Mouse (Mus musculus) midbrain, embryonic 14.5 days (tissue): ENCODE measurements around the gene Tanc1. TPM values are rescaled to one million over a fixed set of nuclear protein-coding genes. Genes with fewer than 3 reads are reported as not detected.
"Not testable (repeated sequence)": the region's sequence is repeated elsewhere in the genome, so short reads cannot be mapped to it uniquely, and the experiment has no call there.

Experiments used
- ATAC-seq: fragments of 200-750 bp; cut with Nextera tagmentation; 2 replicates; pipeline ENCODE4 v1.8.0; 2017; ENCODE audit warnings: moderate number of reproducible peaks, moderate library complexity; ENCODE audit not compliant: low FRiP score, low TSS enrichment
- DNase-seq: peaks from one replicate; pipeline ENCODE4 v3.0.0-alpha.2; 2015
- H3K27ac ChIP-seq: fragments of 300-500 bp; sonication (generic); replicated peaks from 2 replicates; pipeline ENCODE4 v1.5.1; 2014; ENCODE audit warnings: mild to moderate bottlenecking, low read depth, low read length, moderate library complexity
- H3K27me3 ChIP-seq: fragments of 300-500 bp; sonication (generic); 2 replicates; pipeline ENCODE4 v1.6.1; 2014; ENCODE audit warnings: low read length, control low read depth, mixed read lengths; ENCODE audit not compliant: control insufficient read depth, insufficient read depth
- H3K36me3 ChIP-seq: fragments of 300-500 bp; sonication (generic); 2 replicates; pipeline ENCODE4 v1.6.1; 2014; ENCODE audit warnings: low read length, control low read depth; ENCODE audit not compliant: control insufficient read depth, insufficient read depth
- H3K4me1 ChIP-seq: fragments of 300-500 bp; sonication (generic); 2 replicates; pipeline ENCODE4 v1.6.1; 2014; ENCODE audit warnings: mild to moderate bottlenecking, antibody characterized with exemption, low read length, control low read depth; ENCODE audit not compliant: control insufficient read depth, insufficient read depth
- H3K4me2 ChIP-seq: fragments of 300-500 bp; sonication (generic); 2 replicates; pipeline ENCODE4 v1.6.1; 2014; ENCODE audit warnings: mild to moderate bottlenecking, low read length, moderate library complexity
- H3K4me3 ChIP-seq: fragments of 300-500 bp; sonication (generic); replicated peaks from 2 replicates; pipeline ENCODE4 v1.5.1; 2014; ENCODE audit warnings: low read depth, low read length
- H3K9ac ChIP-seq: fragments of 300-500 bp; sonication (generic); replicated peaks from 2 replicates; pipeline ENCODE4 v1.6.1; 2014; ENCODE audit warnings: mild to moderate bottlenecking, low read length, moderate library complexity
- H3K9me3 ChIP-seq: fragments of 300-500 bp; sonication (generic); 2 replicates; pipeline ENCODE4 v1.6.1; 2016; ENCODE audit warnings: low read length, control low read depth, mixed read lengths; ENCODE audit not compliant: control insufficient read depth
- WGBS: fragments of 180-500 bp; shearing (Covaris S2); extraction: QIAGEN DNeasy Blood & Tissue Kit; methylation state at CpG from one replicate; pipeline ENCODE4 v1.1.7; 2014; 5-methylcytosine and 5-hydroxymethylcytosine counted together
- polyA plus RNA-seq: library from polyadenylated mRNA; unstranded; fragments of >200 nt; fragmentation: Nextera tagmentation; extraction: Ambion mirVana; gene quantifications from 2 replicates; pipeline ENCODE4 v1.2.1, GENCODE M21; 2014

The Tanc1 gene
- polyA plus RNA-seq, 1 experiment from 2014 or later: 5.5 TPM

GRCm38 (mm10) chr2:59838825-59839224 lies 227.0 kb downstream of the Tanc1 start:
- Histone ChIP-seq H3K4me1 (peaks cover 22% of the 10 kb centered on the region), H3K4me3 (no peak overlapping the region), H3K27ac (no peak overlapping the region), H3K36me3 (no peaks in the 10 kb centered on the region), H3K9me3 (no peaks in the 10 kb centered on the region), H3K4me2 (no peak overlapping the region), H3K27me3 (no peaks in the 10 kb centered on the region), H3K9ac (no peak overlapping the region)
- DNase-seq: no peak
- no peak for ATAC-seq
- WGBS: 92% methylated on average over 8 of the region's 8 CpGs

GRCm38 (mm10) chr2:59839755-59840154 lies 227.9 kb downstream of the Tanc1 start:
- H3K27ac ChIP-seq: peak overlapping the region; percentile 49
- no peak overlapping the region for H3K4me2 ChIP-seq
- ATAC-seq: no peak
- H3K27me3 ChIP-seq: no peaks in the 10 kb centered on the region
- no peaks in the 10 kb centered on the region for H3K9me3 ChIP-seq
- WGBS: 76% methylated on average over 2 of the region's 2 CpGs
- H3K4me3 ChIP-seq: no peak overlapping the region
- H3K4me1 ChIP-seq: peaks cover 22% of the 10 kb centered on the region
- DNase-seq: no peak
- no peaks in the 10 kb centered on the region for H3K36me3 ChIP-seq
- no peak overlapping the region for H3K9ac ChIP-seq

- H3K4me3 ChIP-seq: no peak overlapping the region
- no peak for ATAC-seq
- H3K4me1 ChIP-seq: peaks cover 22% of the 10 kb centered on the region
- no peaks in the 10 kb centered on the region for H3K36me3 ChIP-seq
- peak; percentile 61 for DNase-seq
- no peaks in the 10 kb centered on the region for H3K9me3 ChIP-seq
- WGBS: 23% methylated on average over 4 of the region's 4 CpGs
- H3K4me2 ChIP-seq: no peak overlapping the region
- H3K27me3 ChIP-seq: no peaks in the 10 kb centered on the region
- H3K27ac ChIP-seq: peak overlapping the region; percentile 49
- H3K9ac ChIP-seq: no peak overlapping the region
These were observed 228.3 kb downstream of the Tanc1 start for GRCm38 (mm10) chr2:59840191-59840590.

- Histone ChIP-seq H3K36me3 (no peaks in the 10 kb centered on the region), H3K9me3 (no peaks in the 10 kb centered on the region), H3K27me3 (no peaks in the 10 kb centered on the region), H3K9ac (no peak overlapping the region), H3K27ac (peak overlapping the region; percentile 68), H3K4me2 (no peak overlapping the region), H3K4me3 (no peak overlapping the region), H3K4me1 (peaks cover 22% of the 10 kb centered on the region)
- WGBS: 63% methylated on average over 12 of the region's 12 CpGs
- DNase-seq: no peak
- ATAC-seq: no peak
These were observed 229.5 kb downstream of the Tanc1 start for GRCm38 (mm10) chr2:59841189-59841939.

GRCm38 (mm10) chr2:59841944-59842343 lies 230.1 kb downstream of the Tanc1 start:
- no peak overlapping the region for H3K4me3 ChIP-seq
- no peak overlapping the region for H3K4me2 ChIP-seq
- no peaks in the 10 kb centered on the region for H3K9me3 ChIP-seq
- no peak overlapping the region for H3K27ac ChIP-seq
- no peaks in the 10 kb centered on the region for H3K27me3 ChIP-seq
- DNase-seq (no peak), ATAC-seq (no peak)
- H3K4me1 ChIP-seq: peaks cover 22% of the 10 kb centered on the region
- no peaks in the 10 kb centered on the region for H3K36me3 ChIP-seq
- no peak overlapping the region for H3K9ac ChIP-seq
- 72% methylated on average over 11 of the region's 11 CpGs for WGBS

GRCm38 (mm10) chr2:59842556-59843008 lies 230.7 kb downstream of the Tanc1 start:
- Histone ChIP-seq H3K4me2 (no peak overlapping the region), H3K4me1 (peaks cover 22% of the 10 kb centered on the region), H3K4me3 (no peak overlapping the region), H3K9ac (no peak overlapping the region), H3K27ac (no peak overlapping the region), H3K36me3 (no peaks in the 10 kb centered on the region), H3K9me3 (no peaks in the 10 kb centered on the region), H3K27me3 (no peaks in the 10 kb centered on the region)
- no peak for DNase-seq
- 74% methylated on average over 6 of the region's 6 CpGs for WGBS
- ATAC-seq: no peak

GRCm38 (mm10) chr2:59843156-59843555 lies 231.3 kb downstream of the Tanc1 start:
- no peak overlapping the region for H3K27ac ChIP-seq
- H3K4me1 ChIP-seq: peaks cover 22% of the 10 kb centered on the region
- ATAC-seq: no peak
- H3K4me3 ChIP-seq: no peak overlapping the region
- no peak overlapping the region for H3K4me2 ChIP-seq
- H3K9ac ChIP-seq: no peak overlapping the region
- no peaks in the 10 kb centered on the region for H3K27me3 ChIP-seq
- no peaks in the 10 kb centered on the region for H3K9me3 ChIP-seq
- 80% methylated on average over 21 of the region's 21 CpGs for WGBS
- DNase-seq: no peak
- no peaks in the 10 kb centered on the region for H3K36me3 ChIP-seq

GRCm38 (mm10) chr2:59843848-59844247 lies 232.0 kb downstream of the Tanc1 start:
- no peak for DNase-seq
- WGBS: 91% methylated on average over 6 of the region's 6 CpGs

GRCm38 (mm10) chr2:59851885-59852284 lies 240.0 kb downstream of the Tanc1 start:
- not testable (repeated sequence) for H3K36me3 ChIP-seq, H3K4me1 ChIP-seq, DNase-seq, H3K4me3 ChIP-seq, H3K27me3 ChIP-seq, H3K9me3 ChIP-seq, H3K9ac ChIP-seq, H3K27ac ChIP-seq, H3K4me2 ChIP-seq, ATAC-seq
- WGBS: 84% methylated on average over 4 of the region's 5 CpGs

More at GRCm38 (mm10) chr2:59843848-59844247, 232.0 kb downstream of the Tanc1 start:
- Histone ChIP-seq H3K27me3 (no peaks in the 10 kb centered on the region), H3K36me3 (no peaks in the 10 kb centered on the region), H3K4me1 (peaks cover 22% of the 10 kb centered on the region), H3K4me2 (no peak overlapping the region), H3K4me3 (no peak overlapping the region), H3K9ac (no peak overlapping the region), H3K27ac (no peak overlapping the region), H3K9me3 (no peaks in the 10 kb centered on the region)
- ATAC-seq: no peak
